9 mouse cellular contexts compared by ENCODE assay signal in the genomic region with DNA sequence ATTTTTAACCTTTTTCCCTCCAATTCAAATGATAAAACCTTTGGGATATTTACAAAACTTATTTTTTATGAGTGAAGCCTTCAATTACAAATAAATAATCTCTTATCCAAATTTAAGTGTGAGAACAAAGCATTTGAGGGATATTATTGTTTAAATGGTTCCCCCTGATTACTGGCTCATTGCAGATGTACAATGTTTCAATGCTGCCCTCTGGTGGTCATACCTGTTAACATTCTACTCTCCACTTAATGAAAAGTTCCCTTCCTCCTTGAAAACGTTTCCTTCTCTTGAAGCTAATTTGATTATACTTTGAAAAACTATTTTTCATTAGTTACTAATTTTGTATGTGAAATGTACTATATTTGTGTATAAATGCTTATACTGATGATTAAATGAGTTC.
DNase-seq lines count a peak whose midpoint lies in the region; ATAC-seq and TF ChIP-seq lines count a peak whose summit lies in the region.
"Had no signal": no experiment of that assay in that cellular context is flagged by ENCODE, and none has a peak within 500 bp of the region (broad histone marks: within the 10 kb centered on the region; RNA-seq: fewer than 3 reads in every experiment).

No protein-coding gene starts in this region.

- H3K9ac ChIP-seq in forebrain, postnatal 0 days: no peak overlapping the region
- H3K9ac ChIP-seq: limb, embryonic 12.5 days had no signal

- no peak overlapping the region for H3K27ac ChIP-seq in layer of hippocampus, adult 2 months
- no peak overlapping the region for H3K27ac ChIP-seq in forebrain, postnatal 0 days (ENCODE audit: low read depth, low read length)
- H3K27ac ChIP-seq: limb, embryonic 12.5 days had no signal

- H3K4me3 ChIP-seq in layer of hippocampus, adult 2 months: no peak overlapping the region
- H3K4me3 ChIP-seq in forebrain, postnatal 0 days (ENCODE audit: low read depth, low read length): no peak overlapping the region
- H3K4me3 ChIP-seq: limb, embryonic 12.5 days had no signal

- intact Hi-C loops in gastrocnemius, postnatal 14 days (cut with DNase I; ENCODE audit: low total_unique reads): no loop called here

- TF ChIP-seq CTCF in layer of hippocampus, adult 2 months (conservative IDR thresholded peaks at IDR 0.05): peak; percentile 90
- TF ChIP-seq CTCF in forebrain, postnatal 0 days (IDR thresholded peaks at IDR 0.05; ENCODE audit: low read depth): peak; percentile 72

- no peaks in the 10 kb centered on the region for H3K27me3 ChIP-seq in forebrain, postnatal 0 days (ENCODE audit: insufficient read depth, low read length)
- H3K27me3 ChIP-seq: limb, embryonic 12.5 days had no signal

- no peaks in the 10 kb centered on the region for H3K36me3 ChIP-seq in forebrain, postnatal 0 days (ENCODE audit: insufficient read depth)
- H3K36me3 ChIP-seq: limb, embryonic 12.5 days had no signal

- ATAC-seq in forebrain, postnatal 0 days: no peak

- 5% methylated on average over 1 of the region's 1 CpGs for WGBS in forebrain, postnatal 0 days

- DNase-seq in adrenal gland, postnatal 10 days: peak; percentile 32
- DNase-seq in adrenal gland, adult 2 months: no peak
- peak; percentile 3 to 66 for DNase-seq in layer of hippocampus, adult 2 months (ENCODE audit: low spot score in 2 of 2)
- no peak for DNase-seq in layer of hippocampus, adult 9-11 months
- peak; percentile 65 for DNase-seq in NIH3T3 (ENCODE audit: low read depth)
- peak; percentile 73 for DNase-seq in forebrain, postnatal 0 days
- DNase-seq in retina, postnatal 1 day: peak; percentile 66
- DNase-seq in gastrocnemius, postnatal 14 days: no peak

- H3K4me1 ChIP-seq in forebrain, postnatal 0 days (ENCODE audit: insufficient read depth): no peaks in the 10 kb centered on the region
- H3K4me1 ChIP-seq: limb, embryonic 12.5 days had no signal

- no peaks in the 10 kb centered on the region for H3K9me3 ChIP-seq in forebrain, postnatal 0 days (ENCODE audit: low read length)
- H3K9me3 ChIP-seq: limb, embryonic 12.5 days had no signal

- H3K4me2 ChIP-seq in forebrain, postnatal 0 days (ENCODE audit: low read depth): no peak overlapping the region
- H3K4me2 ChIP-seq: limb, embryonic 12.5 days had no signal

Comparison
In these comparisons a context has a peak if more than half of its experiments do, and no peak if none do; other contexts are left out.
1. DNase-seq: peak in adrenal gland, postnatal 10 days (single experiment), layer of hippocampus, adult 2 months (2 of 2), NIH3T3 (single experiment), forebrain, postnatal 0 days (single experiment) and retina, postnatal 1 day (single experiment); none in adrenal gland, adult 2 months (single experiment), layer of hippocampus, adult 9-11 months (single experiment) and gastrocnemius, postnatal 14 days (single experiment).